Mouse (Mus musculus): ENCODE data around the gene Mapk11. TPM values are rescaled to one million over a fixed set of nuclear protein-coding genes. Genes with fewer than 3 reads are reported as not detected.

Mapk11 gene
- total RNA-seq, 2 experiments from 2014 or later: 3.7 to 3.8 TPM

DNA sequence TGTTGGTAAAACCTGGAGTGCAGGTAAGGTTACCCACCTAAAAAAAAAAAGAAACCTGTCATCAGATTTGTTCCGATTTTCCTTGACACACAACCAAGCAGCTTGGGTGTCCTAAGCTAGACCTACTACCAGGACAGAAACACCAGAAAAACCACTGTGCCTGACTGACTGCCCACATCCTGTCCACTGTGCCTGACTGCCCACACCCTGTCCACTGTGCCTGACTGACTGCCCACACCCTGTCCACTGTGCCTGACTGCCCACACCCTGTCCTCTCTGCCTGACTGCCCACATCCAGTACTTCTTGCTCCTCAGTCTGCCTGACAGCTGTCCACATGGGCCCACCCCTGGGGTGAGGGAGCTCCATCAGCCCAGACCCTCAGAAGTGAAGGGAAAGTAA is 42.5 kb downstream of the Mapk11 start:
- no peak for DNase-seq (ENCODE audit: low spot score in 2 of 2)

DNA sequence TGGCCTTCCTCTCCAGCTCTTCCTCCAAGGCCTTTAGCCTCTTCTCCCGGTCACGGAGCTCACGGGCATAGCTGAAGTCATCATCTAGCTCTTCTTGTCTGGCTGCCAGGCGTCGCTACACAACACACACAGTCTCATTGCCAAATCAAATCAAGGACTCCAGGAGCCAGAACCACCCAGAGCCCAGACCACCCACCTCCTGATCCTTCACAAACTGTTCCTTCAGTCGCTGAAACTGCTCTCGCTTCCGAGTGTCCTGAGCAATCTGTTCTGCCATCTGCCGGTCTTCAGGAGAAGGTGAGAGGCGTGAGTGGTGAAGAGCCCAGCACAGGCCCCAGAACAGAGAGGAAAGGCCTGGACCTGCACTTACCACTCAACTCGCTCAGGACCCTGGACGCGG is 43.4 kb downstream of the Mapk11 start:
- no peak for DNase-seq (ENCODE audit: low spot score in 2 of 2)

DNA sequence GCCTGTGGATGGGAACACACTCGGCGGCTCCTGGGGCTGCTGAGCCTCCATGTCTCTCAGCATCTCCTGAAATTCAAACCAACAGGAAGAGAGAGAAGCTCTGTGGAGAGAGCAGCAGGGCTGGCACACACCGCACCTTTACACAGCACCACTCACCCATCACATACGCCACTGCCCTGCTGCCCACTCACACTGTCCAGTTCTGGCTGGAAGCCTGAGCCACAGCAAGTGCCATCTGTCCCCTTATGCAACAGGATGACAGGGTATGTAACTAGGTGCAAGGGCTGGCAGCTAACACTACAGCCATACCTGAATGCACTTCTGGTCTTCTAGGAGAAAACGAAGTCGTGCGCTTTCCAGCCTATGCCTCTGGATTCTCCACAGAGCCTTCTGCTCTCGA is 45.0 kb downstream of the Mapk11 start:
- no peak for DNase-seq (ENCODE audit: low spot score in 2 of 2)

DNA sequence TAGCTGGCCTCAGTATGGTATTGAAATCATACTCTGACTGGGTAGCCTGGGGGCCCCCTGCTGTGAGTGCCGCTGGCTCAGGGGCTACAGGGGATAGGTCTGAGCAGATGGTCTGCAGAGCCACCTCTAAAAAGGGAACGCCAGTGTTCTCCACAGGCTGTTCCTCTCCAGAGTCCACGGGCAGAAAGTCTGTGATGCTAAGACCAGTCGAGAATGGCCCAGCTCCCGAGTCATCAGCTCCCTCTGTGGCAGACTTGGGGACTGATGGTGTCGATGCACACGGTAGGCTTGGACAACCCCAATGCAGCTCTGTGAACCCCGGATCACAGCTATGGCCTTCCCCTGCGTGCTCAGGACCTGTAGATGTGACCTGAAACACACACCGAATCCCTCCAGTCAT is 45.5 kb downstream of the Mapk11 start:
- no peak for DNase-seq (ENCODE audit: low spot score in 2 of 2)

DNA sequence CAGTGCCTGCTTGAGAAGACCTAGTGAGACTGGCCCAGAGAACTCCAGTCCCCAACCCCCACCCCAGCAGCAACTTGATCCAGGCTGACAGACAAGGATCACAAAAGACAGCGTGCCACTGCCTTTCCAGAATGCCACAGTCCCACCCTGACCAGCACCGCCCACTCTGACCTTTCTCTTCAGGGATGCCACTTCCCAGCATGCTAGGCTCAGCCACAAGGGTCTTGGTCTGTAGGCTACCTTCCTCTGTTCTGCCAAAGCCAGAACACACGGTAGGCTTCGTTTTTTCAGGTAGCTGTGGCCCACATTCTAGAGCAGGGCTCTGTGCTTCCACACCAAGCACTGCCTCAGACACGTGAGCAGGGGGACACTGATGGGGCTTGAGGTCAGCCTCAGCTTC is 46.8 kb downstream of the Mapk11 start:
- no peak for DNase-seq (ENCODE audit: low spot score in 2 of 2)

DNA sequence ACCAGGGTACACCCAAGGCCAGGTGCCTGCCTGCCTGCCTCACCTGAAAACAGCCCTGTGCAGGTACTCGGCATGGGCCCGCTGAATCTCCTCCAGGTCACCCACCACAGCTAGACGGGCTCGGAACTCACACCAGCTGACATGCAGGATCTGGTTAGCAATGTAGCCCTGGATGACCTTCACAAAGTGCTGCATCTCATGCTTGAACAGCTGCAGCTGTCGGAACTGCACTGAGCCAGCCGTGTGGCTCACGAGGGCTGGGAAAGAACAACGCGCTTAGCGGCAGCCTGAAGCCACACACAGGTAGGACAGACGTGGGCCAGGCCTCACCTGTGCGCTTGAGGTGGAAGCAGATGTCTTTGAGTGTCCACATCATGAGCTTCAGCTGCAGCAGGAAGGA is 48.6 kb downstream of the Mapk11 start:
- DNase-seq (ENCODE audit: low spot score in 2 of 2): no peak

DNA sequence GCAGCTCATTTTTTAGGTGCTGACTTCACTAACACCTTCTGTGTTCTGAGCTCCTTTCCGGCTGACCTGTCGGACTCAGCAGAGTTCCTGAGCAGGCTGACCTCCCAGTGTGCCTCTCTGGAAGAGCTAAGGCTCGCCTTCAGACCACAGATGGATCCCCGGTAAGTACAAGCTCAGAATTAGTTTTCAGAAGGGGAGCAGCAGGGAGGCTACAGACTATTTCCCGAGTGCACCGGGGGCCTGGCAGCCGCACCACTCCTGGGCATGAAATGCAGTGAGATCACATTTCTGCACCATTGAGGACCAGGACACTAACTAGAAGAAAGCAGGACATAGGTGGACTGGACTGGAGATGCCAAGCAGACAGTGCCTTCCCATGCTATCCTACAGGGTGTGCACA is 50.8 kb downstream of the Mapk11 start:
- no peak for DNase-seq (ENCODE audit: low spot score in 2 of 2)

DNA sequence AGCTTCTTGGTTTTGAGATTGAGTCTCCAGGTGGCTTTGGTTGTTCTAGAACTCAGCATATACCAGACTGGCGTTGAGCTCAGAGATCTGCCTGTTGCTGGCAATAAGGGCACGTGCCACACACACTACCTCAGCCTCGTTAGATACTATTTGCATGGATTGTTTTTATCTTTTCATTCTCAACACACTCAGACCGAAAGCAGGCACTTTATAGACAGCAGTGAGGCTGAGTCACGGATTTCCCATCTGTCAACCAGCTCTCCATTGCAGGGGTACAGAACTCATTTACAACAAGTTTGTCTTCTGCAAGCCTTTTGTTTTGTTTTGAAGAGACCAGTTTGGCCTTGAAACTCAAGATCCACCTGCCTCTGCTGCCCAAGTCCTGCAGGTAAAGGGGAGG is 52.0 kb downstream of the Mapk11 start:
- no peak for DNase-seq (ENCODE audit: low spot score in 2 of 2)

Small RNA genes lying within 50 kb of the gene (microRNA-seq; reads per million reads assigned to microRNA genes)
- gene Mir6958 (ENCODE audit: borderline number of aligned reads in 2 of 2): 0.61 to 1.4 reads per million in 2 experiments
- 0 reads per million in 2 experiments for gene Mir7118 (ENCODE audit: borderline number of aligned reads in 2 of 2)

Other genes with a start within 250 kb of the Mapk11 start
- gene Ttll8, start 195.2 kb downstream of the Mapk11 start, total RNA-seq (2021): under 1 TPM in 1 of 2 experiments, not detected in 1; 0.10 TPM
- not detected for gene Mlc1, start 170.6 kb downstream of the Mapk11 start, total RNA-seq (2021)
- gene Mov10l1, start 166.7 kb downstream of the Mapk11 start, total RNA-seq (2021): not detected
- gene Panx2, start 89.9 kb downstream of the Mapk11 start, total RNA-seq (2021): 1 to 10 TPM in 1 of 2 experiments, under 1 TPM in 1; 0.96 to 1.2 TPM
- gene Trabd, start 74.5 kb downstream of the Mapk11 start, total RNA-seq (2021): 10 to 100 TPM; 36.1 to 36.7 TPM
- gene Selenoo, start 60.5 kb downstream of the Mapk11 start, total RNA-seq (2021): 10 to 100 TPM; 32.3 to 39.5 TPM
- gene Tubgcp6, start 26.5 kb downstream of the Mapk11 start, total RNA-seq (2021): 10 to 100 TPM; 10.8 to 13.0 TPM
- 10 to 100 TPM; 11.4 to 12.4 TPM for gene Hdac10, start 20.9 kb downstream of the Mapk11 start, total RNA-seq (2021)
- gene Mapk12, start 8.9 kb downstream of the Mapk11 start, total RNA-seq (2021): 1 to 10 TPM; 8.4 to 9.6 TPM
- gene Plxnb2, start 31.2 kb upstream of the Mapk11 start, total RNA-seq (2021): 100 to 1,000 TPM in 1 of 2 experiments, 10 to 100 TPM in 1; 84.0 to 113 TPM
- 1 to 10 TPM; 5.2 to 5.4 TPM for gene Dennd6b, start 46.9 kb upstream of the Mapk11 start, total RNA-seq (2021)
- 10 to 100 TPM; 46.6 to 48.3 TPM for gene Ppp6r2, start 61.9 kb upstream of the Mapk11 start, total RNA-seq (2021)
- 10 to 100 TPM; 71.9 to 89.4 TPM for gene Sbf1, start 165.7 kb upstream of the Mapk11 start, total RNA-seq (2021)
- gene Adm2, start 173.1 kb upstream of the Mapk11 start, total RNA-seq (2021): not detected
- gene Miox, start 184.8 kb upstream of the Mapk11 start, total RNA-seq (2021): 1 to 10 TPM in 1 of 2 experiments, not detected in 1; 4.2 TPM
- gene Lmf2, start 206.0 kb upstream of the Mapk11 start, total RNA-seq (2021): 10 to 100 TPM; 34.4 to 40.0 TPM
- 10 to 100 TPM; 67.7 to 69.6 TPM for gene Ncaph2, start 206.1 kb upstream of the Mapk11 start, total RNA-seq (2021)
- 10 to 100 TPM; 31.9 to 33.3 TPM for gene Sco2, start 224.2 kb upstream of the Mapk11 start, total RNA-seq (2021)
- under 1 TPM; 0.33 to 0.38 TPM for gene Tymp, start 227.4 kb upstream of the Mapk11 start, total RNA-seq (2021)
- under 1 TPM; 0.58 to 0.73 TPM for gene Odf3b, start 229.7 kb upstream of the Mapk11 start, total RNA-seq (2021)
- gene Klhdc7b, start 235.3 kb upstream of the Mapk11 start, total RNA-seq (2021): not detected

Data from adrenal gland, adult 18-20 months (tissue).